Mouse (Mus musculus): ENCODE results near the gene Pamr1. TPM values are rescaled to one million over a fixed set of nuclear protein-coding genes. Genes with fewer than 3 reads are reported as not detected.

Pamr1 gene
- polyA plus RNA-seq, 1 experiment from 2014 or later, result 4.1 TPM

DNA sequence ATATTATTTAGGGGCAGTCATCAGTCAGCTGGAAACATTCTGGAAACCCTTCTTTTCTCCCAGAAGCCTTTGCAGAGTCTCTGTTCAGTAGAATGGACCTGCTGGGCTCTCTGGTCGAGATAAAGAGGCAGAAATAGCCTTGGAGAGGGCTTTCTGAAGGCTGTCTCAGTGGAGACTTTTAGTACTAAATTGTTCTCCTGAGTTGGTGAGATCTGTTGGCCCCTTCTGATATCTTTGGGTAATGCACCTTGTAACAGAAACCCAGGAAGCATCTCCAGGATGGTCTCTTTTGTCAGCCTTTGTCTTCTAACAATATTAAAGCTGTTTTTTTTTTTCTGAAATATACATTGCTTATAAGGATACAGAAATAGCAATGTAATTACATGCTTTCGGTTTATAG, 111.2 kb downstream of the Pamr1 start:
- Histone ChIP-seq H3K4me2 (ENCODE audit: low read length) (peak overlapping the region; percentile 86), H3K9ac (replicated peaks; ENCODE audit: low read length) (peak overlapping the region; percentile 26; the same call in 1 of the 2 replicates), H3K27me3 (ENCODE audit: control insufficient read depth, insufficient read depth, low read length) (no peaks in the 10 kb centered on the region), H3K4me3 (replicated peaks; ENCODE audit: low read depth, low read length) (peak overlapping the region; percentile 72), H3K36me3 (ENCODE audit: control insufficient read depth, insufficient read depth, low read length) (no peaks in the 10 kb centered on the region), H3K9me3 (ENCODE audit: control insufficient read depth, low read length) (no peaks in the 10 kb centered on the region), H3K4me1 (ENCODE audit: control insufficient read depth, insufficient read depth, low read length) (peaks cover 56% of the 10 kb centered on the region), H3K27ac (replicated peaks; ENCODE audit: low read depth, low read length) (peak overlapping the region; percentile 32)
- ATAC-seq (ENCODE audit: low FRiP score, low TSS enrichment), result no peak
- 42% methylated on average over 2 of the region's 2 CpGs for WGBS
- DNase-seq, result peak; percentile 59

DNA sequence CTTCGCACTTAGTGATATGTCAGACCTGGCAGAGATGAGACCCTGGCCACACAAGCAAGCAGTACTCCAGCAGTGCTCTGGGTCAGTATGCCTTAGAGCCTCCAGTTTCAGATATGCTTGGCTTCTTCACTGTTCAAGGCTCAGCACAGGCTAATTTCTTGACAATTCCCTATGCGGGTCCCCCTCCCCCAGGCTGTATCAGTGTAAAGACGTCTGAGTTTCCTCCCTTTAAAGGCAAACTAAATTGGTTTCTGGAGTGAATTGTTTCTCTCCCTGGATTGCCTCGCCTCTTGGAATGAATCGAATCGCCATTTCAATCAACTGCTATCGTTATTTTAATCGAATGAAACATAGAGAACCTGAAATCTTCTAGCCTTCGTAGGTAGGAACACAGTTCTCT, 113.1 kb downstream of the Pamr1 start:
- no peaks in the 10 kb centered on the region for H3K27me3 ChIP-seq (ENCODE audit: control insufficient read depth, insufficient read depth, low read length)
- 35% methylated on average over 9 of the region's 9 CpGs for WGBS
- H3K27ac ChIP-seq (replicated peaks; ENCODE audit: low read depth, low read length), result peak overlapping the region; percentile 71
- H3K9ac ChIP-seq (replicated peaks; ENCODE audit: low read length), result no peak overlapping the region
- no peaks in the 10 kb centered on the region for H3K9me3 ChIP-seq (ENCODE audit: control insufficient read depth, low read length)
- DNase-seq, result peak; percentile 61
- no peak for ATAC-seq (ENCODE audit: low FRiP score, low TSS enrichment)
- H3K36me3 ChIP-seq (ENCODE audit: control insufficient read depth, insufficient read depth, low read length), result no peaks in the 10 kb centered on the region
- H3K4me2 ChIP-seq (ENCODE audit: low read length), result peak overlapping the region; percentile 86
- peaks cover 46% of the 10 kb centered on the region for H3K4me1 ChIP-seq (ENCODE audit: control insufficient read depth, insufficient read depth, low read length)
- H3K4me3 ChIP-seq (replicated peaks; ENCODE audit: low read depth, low read length), result 0 out of 2 replicates have a peak overlapping the region, but pooled peaks have one; percentile 3

GRCm38 (mm10) chr2:102663339-102663738, 113.5 kb downstream of the Pamr1 start:
- no peaks in the 10 kb centered on the region for H3K36me3 ChIP-seq (ENCODE audit: control insufficient read depth, insufficient read depth, low read length)
- H3K27me3 ChIP-seq (ENCODE audit: control insufficient read depth, insufficient read depth, low read length), result no peaks in the 10 kb centered on the region
- DNase-seq, result peak; percentile 65
- H3K9me3 ChIP-seq (ENCODE audit: control insufficient read depth, low read length), result no peaks in the 10 kb centered on the region
- H3K4me2 ChIP-seq (ENCODE audit: low read length), result peak overlapping the region; percentile 86
- H3K4me1 ChIP-seq (ENCODE audit: control insufficient read depth, insufficient read depth, low read length), result peaks cover 46% of the 10 kb centered on the region
- H3K27ac ChIP-seq (replicated peaks; ENCODE audit: low read depth, low read length), result peak overlapping the region; percentile 71
- peak overlapping the region; percentile 18; the same call in 1 of the 2 replicates for H3K9ac ChIP-seq (replicated peaks; ENCODE audit: low read length)
- WGBS, result under 1% methylated on average over 6 of the region's 6 CpGs
- peak; percentile 25; the same call in 1 of the 2 replicates for ATAC-seq (ENCODE audit: low FRiP score, low TSS enrichment)
- H3K4me3 ChIP-seq (replicated peaks; ENCODE audit: low read depth, low read length), result 0 out of 2 replicates have a peak overlapping the region, but pooled peaks have one; percentile 3

- Histone ChIP-seq H3K4me3 (replicated peaks; ENCODE audit: low read depth, low read length) (no peak overlapping the region), H3K36me3 (ENCODE audit: control insufficient read depth, insufficient read depth, low read length) (no peaks in the 10 kb centered on the region), H3K4me1 (ENCODE audit: control insufficient read depth, insufficient read depth, low read length) (peaks cover 46% of the 10 kb centered on the region), H3K9ac (replicated peaks; ENCODE audit: low read length) (no peak overlapping the region), H3K4me2 (ENCODE audit: low read length) (peak overlapping the region; percentile 86), H3K9me3 (ENCODE audit: control insufficient read depth, low read length) (no peaks in the 10 kb centered on the region), H3K27me3 (ENCODE audit: control insufficient read depth, insufficient read depth, low read length) (no peaks in the 10 kb centered on the region), H3K27ac (replicated peaks; ENCODE audit: low read depth, low read length) (peak overlapping the region; percentile 62)
- 21% methylated on average over 3 of the region's 3 CpGs for WGBS
- no peak for ATAC-seq (ENCODE audit: low FRiP score, low TSS enrichment)
- DNase-seq, result peak; percentile 54
Observed at GRCm38 (mm10) chr2:102663865-102664264, 114.1 kb downstream of the Pamr1 start.

GRCm38 (mm10) chr2:102667981-102668380, 118.2 kb downstream of the Pamr1 start:
- WGBS, result 84% methylated on average over 6 of the region's 6 CpGs
- H3K4me2 ChIP-seq (ENCODE audit: low read length), result no peak overlapping the region
- no peak for ATAC-seq (ENCODE audit: low FRiP score, low TSS enrichment)

GRCm38 (mm10) chr2:102669580-102669979, 119.8 kb downstream of the Pamr1 start:
- no peaks in the 10 kb centered on the region for H3K36me3 ChIP-seq (ENCODE audit: control insufficient read depth, insufficient read depth, low read length)
- no peaks in the 10 kb centered on the region for H3K27me3 ChIP-seq (ENCODE audit: control insufficient read depth, insufficient read depth, low read length)
- no peak overlapping the region for H3K4me3 ChIP-seq (replicated peaks; ENCODE audit: low read depth, low read length)
- no peak overlapping the region for H3K9ac ChIP-seq (replicated peaks; ENCODE audit: low read length)
- 63% methylated on average over 6 of the region's 6 CpGs for WGBS
- H3K4me2 ChIP-seq (ENCODE audit: low read length), result no peak overlapping the region
- DNase-seq (no peak), ATAC-seq (ENCODE audit: low FRiP score, low TSS enrichment) (no peak)
- no peak overlapping the region for H3K27ac ChIP-seq (replicated peaks; ENCODE audit: low read depth, low read length)
- 0 out of 2 replicates have a peak, but pooled peaks cover 3% of the 10 kb centered on the region for H3K4me1 ChIP-seq (ENCODE audit: control insufficient read depth, insufficient read depth, low read length)
- no peaks in the 10 kb centered on the region for H3K9me3 ChIP-seq (ENCODE audit: control insufficient read depth, low read length)

More at GRCm38 (mm10) chr2:102667981-102668380, 118.2 kb downstream of the Pamr1 start:
- H3K4me3 ChIP-seq (replicated peaks; ENCODE audit: low read depth, low read length), result no peak overlapping the region
- no peak overlapping the region for H3K9ac ChIP-seq (replicated peaks; ENCODE audit: low read length)
- no peak overlapping the region for H3K27ac ChIP-seq (replicated peaks; ENCODE audit: low read depth, low read length)
- peaks cover 13% of the 10 kb centered on the region for H3K4me1 ChIP-seq (ENCODE audit: control insufficient read depth, insufficient read depth, low read length)
- DNase-seq, result no peak
- no peaks in the 10 kb centered on the region for H3K27me3 ChIP-seq (ENCODE audit: control insufficient read depth, insufficient read depth, low read length)
- H3K36me3 ChIP-seq (ENCODE audit: control insufficient read depth, insufficient read depth, low read length), result no peaks in the 10 kb centered on the region
- no peaks in the 10 kb centered on the region for H3K9me3 ChIP-seq (ENCODE audit: control insufficient read depth, low read length)

DNA sequence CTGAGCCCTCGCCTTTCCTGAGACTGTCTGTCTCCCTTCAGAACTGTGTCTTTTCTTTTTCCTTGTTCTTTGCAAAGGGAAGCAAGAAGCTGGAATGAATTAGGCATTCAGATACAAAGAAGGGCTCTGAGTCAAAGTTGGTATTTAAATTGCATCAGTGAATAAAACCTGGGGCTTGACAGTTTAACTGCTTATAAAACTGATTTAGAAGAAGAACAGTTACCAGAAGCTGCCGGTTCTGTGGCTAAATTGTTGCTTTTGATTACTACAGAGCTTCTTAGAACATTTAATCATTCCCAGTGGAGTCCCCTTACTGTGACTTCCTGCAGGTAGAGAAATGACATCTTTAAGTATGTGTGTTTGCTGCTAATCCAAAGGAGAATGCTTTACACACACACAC, 124.8 kb downstream of the Pamr1 start:
- no peak overlapping the region for H3K4me3 ChIP-seq (replicated peaks; ENCODE audit: low read depth, low read length)
- H3K4me1 ChIP-seq (ENCODE audit: control insufficient read depth, insufficient read depth, low read length), result 0 out of 2 replicates have a peak, but pooled peaks cover 3% of the 10 kb centered on the region
- ATAC-seq (ENCODE audit: low FRiP score, low TSS enrichment) (no peak), DNase-seq (no peak)
- H3K27me3 ChIP-seq (ENCODE audit: control insufficient read depth, insufficient read depth, low read length), result no peaks in the 10 kb centered on the region
- WGBS, result 50% methylated on average over 2 of the region's 2 CpGs
- no peaks in the 10 kb centered on the region for H3K36me3 ChIP-seq (ENCODE audit: control insufficient read depth, insufficient read depth, low read length)
- no peak overlapping the region for H3K9ac ChIP-seq (replicated peaks; ENCODE audit: low read length)
- H3K9me3 ChIP-seq (ENCODE audit: control insufficient read depth, low read length), result no peaks in the 10 kb centered on the region
- H3K27ac ChIP-seq (replicated peaks; ENCODE audit: low read depth, low read length), result no peak overlapping the region
- no peak overlapping the region for H3K4me2 ChIP-seq (ENCODE audit: low read length)

- WGBS, result 69% methylated on average over 6 of the region's 6 CpGs
- H3K27ac ChIP-seq (replicated peaks; ENCODE audit: low read depth, low read length), result no peak overlapping the region
- H3K9ac ChIP-seq (replicated peaks; ENCODE audit: low read length), result no peak overlapping the region
Observed at GRCm38 (mm10) chr2:102675275-102675674, 125.5 kb downstream of the Pamr1 start.

GRCm38 (mm10) chr2:102676716-102677312, 127.0 kb downstream of the Pamr1 start:
- DNase-seq, result no peak
- H3K9me3 ChIP-seq (ENCODE audit: control insufficient read depth, low read length), result no peaks in the 10 kb centered on the region
- no peak overlapping the region for H3K27ac ChIP-seq (replicated peaks; ENCODE audit: low read depth, low read length)
- no peak for ATAC-seq (ENCODE audit: low FRiP score, low TSS enrichment)
- no peak overlapping the region for H3K9ac ChIP-seq (replicated peaks; ENCODE audit: low read length)
- 0 out of 2 replicates have a peak, but pooled peaks cover 3% of the 10 kb centered on the region for H3K4me1 ChIP-seq (ENCODE audit: control insufficient read depth, insufficient read depth, low read length)
- no peaks in the 10 kb centered on the region for H3K27me3 ChIP-seq (ENCODE audit: control insufficient read depth, insufficient read depth, low read length)
- no peaks in the 10 kb centered on the region for H3K36me3 ChIP-seq (ENCODE audit: control insufficient read depth, insufficient read depth, low read length)
- no peak overlapping the region for H3K4me2 ChIP-seq (ENCODE audit: low read length)
- no peak overlapping the region for H3K4me3 ChIP-seq (replicated peaks; ENCODE audit: low read depth, low read length)
- 96% methylated on average over 9 of the region's 9 CpGs for WGBS

More at GRCm38 (mm10) chr2:102675275-102675674, 125.5 kb downstream of the Pamr1 start:
- Histone ChIP-seq H3K27me3 (ENCODE audit: control insufficient read depth, insufficient read depth, low read length) (no peaks in the 10 kb centered on the region), H3K36me3 (ENCODE audit: control insufficient read depth, insufficient read depth, low read length) (no peaks in the 10 kb centered on the region), H3K4me3 (replicated peaks; ENCODE audit: low read depth, low read length) (no peak overlapping the region), H3K9me3 (ENCODE audit: control insufficient read depth, low read length) (no peaks in the 10 kb centered on the region), H3K4me2 (ENCODE audit: low read length) (no peak overlapping the region), H3K4me1 (ENCODE audit: control insufficient read depth, insufficient read depth, low read length) (0 out of 2 replicates have a peak, but pooled peaks cover 3% of the 10 kb centered on the region)
- no peak for ATAC-seq (ENCODE audit: low FRiP score, low TSS enrichment)
- DNase-seq, result no peak

Measured in midbrain, embryonic 14.5 days (tissue).